Mouse (Mus musculus) CH12.LX (cell line): ENCODE data around the gene Pik3cb.

ENCODE experiments used
- CHD2 ChIP-seq: IDR thresholded peaks from 2 replicates; pipeline ENCODE4 v1.6.1; 2011; ENCODE audit warnings: low read length, improper control_type of control experiment
- CTCF ChIP-seq, 2 experiments: IDR thresholded peaks in 1 of 2; conservative IDR thresholded peaks in 1 of 2; 2 replicates each; pipeline ENCODE4 v1.5.1; 2011 to 2012; ENCODE audit warnings: low read depth in 2 of 2, low read length in 2 of 2, improper control_type of control experiment in 1 of 2, inconsistent platforms in 1 of 2, mild to moderate bottlenecking in 1 of 2, moderate library complexity in 1 of 2
- E2F4 ChIP-seq: IDR thresholded peaks from 2 replicates; pipeline ENCODE4 v1.6.1; 2011; ENCODE audit warnings: low read depth, low read length, improper control_type of control experiment; ENCODE audit not compliant: insufficient replicate concordance
- MAFK ChIP-seq: IDR thresholded peaks from 2 replicates; pipeline ENCODE4 v1.6.1; 2011; ENCODE audit warnings: low read length, improper control_type of control experiment; ENCODE audit not compliant: insufficient replicate concordance
- MEF2A ChIP-seq: IDR thresholded peaks from 2 replicates; pipeline ENCODE4 v1.6.1; 2014; ENCODE audit warnings: low read depth, mild to moderate bottlenecking, inconsistent platforms, low read length, improper control_type of control experiment, borderline replicate concordance
- POLR2A ChIP-seq: IDR thresholded peaks from 2 replicates; pipeline ENCODE4 v1.6.1; 2011; ENCODE audit warnings: low read depth, mild to moderate bottlenecking, improper control_type of control experiment, low read length
- TCF12 ChIP-seq: IDR thresholded peaks from 2 replicates; pipeline ENCODE4 v1.6.1; 2014; ENCODE audit warnings: low read depth, mild to moderate bottlenecking, inconsistent platforms, low read length, improper control_type of control experiment

DNA sequence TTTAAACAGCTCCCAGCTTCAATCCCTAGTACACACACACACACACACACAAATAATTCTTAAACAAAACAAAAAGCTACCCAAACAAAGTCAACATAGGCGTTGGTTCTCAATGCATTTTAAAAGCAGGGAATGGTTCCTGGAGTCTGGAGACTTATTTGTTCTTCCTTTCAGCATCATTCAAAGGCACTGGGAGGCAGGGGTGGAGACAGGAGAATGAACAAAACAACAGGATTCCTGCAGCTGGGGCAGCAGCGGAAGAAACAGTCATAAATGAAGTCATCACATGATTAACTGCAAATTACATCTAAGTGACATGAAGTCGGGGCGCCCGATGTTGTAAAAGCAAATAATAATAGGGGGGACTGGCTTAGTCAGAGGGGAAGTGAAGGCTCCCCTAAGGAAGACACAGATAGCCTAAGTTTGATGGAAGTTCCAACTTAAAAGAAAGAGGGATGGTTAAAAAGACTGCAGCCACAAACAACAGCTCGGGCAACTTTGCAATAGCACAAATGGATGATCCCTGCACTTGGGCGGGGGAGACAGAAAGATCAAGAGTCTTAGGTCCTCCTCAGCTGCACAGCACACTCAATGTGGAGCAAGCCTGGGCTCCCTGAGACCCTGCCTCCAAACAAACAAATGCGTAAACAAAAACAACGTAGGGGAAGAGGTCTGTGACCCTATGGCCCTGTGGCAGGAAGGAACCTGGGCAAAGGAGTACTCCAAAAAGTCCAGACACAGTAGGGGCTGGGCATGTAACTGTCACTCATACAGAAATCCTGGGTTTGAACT, 12.5 kb upstream of the Pik3cb start:
- TF ChIP-seq MAFK (no peak), POLR2A (no peak), CTCF (conservative IDR thresholded peaks at IDR 0.05 in 1 of 2, IDR thresholded peaks at IDR 0.05 in 1 of 2; ENCODE audit: low read depth in 2 of 2, low read length in 2 of 2) (no peak), E2F4 (no peak), MEF2A (no peak), CHD2 (no peak), TCF12 (no peak)
